Mouse (Mus musculus): ENCODE measurements at regions not wholly inside any gene's neighbourhood (a gene's known extent, or its start where the extent isn't known, plus 50 kb on each side); places are given as distances from the start of the nearest gene placed in this dataset.

GRCm38 (mm10) chr5:64519731-64520130, 283.5 kb upstream of the Klf3 start:
- TF ChIP-seq CTCF (IDR thresholded peaks at IDR 0.05; ENCODE audit: low read depth, low read length) (no peak), POLR2A (IDR thresholded peaks at IDR 0.05; ENCODE audit: insufficient read depth, low read length) (no peak), EP300 (IDR thresholded peaks at IDR 0.05; ENCODE audit: insufficient read depth, low read depth, low read length) (no peak)

All from ES-Bruce4 (cell line).